Mouse (Mus musculus) intestine, embryonic 16.5 days (tissue): ENCODE measurements around the gene Brpf3. TPM values are rescaled to one million over a fixed set of nuclear protein-coding genes. Genes with fewer than 3 reads are reported as not detected.

ENCODE experiments used
- ATAC-seq: fragments of 200-750 bp; cut with Nextera tagmentation; 2 replicates; pipeline ENCODE4 v1.8.0; 2017; ENCODE audit warnings: moderate TSS enrichment, moderate library complexity
- H3K27ac ChIP-seq: fragments of 300-500 bp; sonication (generic); 2 replicates; pipeline ENCODE4 v1.5.1; 2014; ENCODE audit warnings: mild to moderate bottlenecking, low read length
- H3K27me3 ChIP-seq: fragments of 300-500 bp; sonication (generic); replicated peaks from 2 replicates; pipeline ENCODE4 v1.6.1; 2014; ENCODE audit warnings: low read length, control low read depth, mixed read lengths; ENCODE audit not compliant: control insufficient read depth, insufficient read depth
- H3K36me3 ChIP-seq: fragments of 300-500 bp; sonication (generic); 2 replicates; pipeline ENCODE4 v1.6.1; 2014; ENCODE audit warnings: low read length, control low read depth; ENCODE audit not compliant: control insufficient read depth, insufficient read depth
- H3K4me1 ChIP-seq: fragments of 300-500 bp; sonication (generic); 2 replicates; pipeline ENCODE4 v1.6.1; 2014; ENCODE audit warnings: low read length, control low read depth, mixed read lengths; ENCODE audit not compliant: control insufficient read depth, insufficient read depth
- H3K4me2 ChIP-seq: fragments of 300-500 bp; sonication (generic); 2 replicates; pipeline ENCODE4 v1.6.1; 2014; ENCODE audit warnings: low read depth, low read length, control low read depth
- H3K4me3 ChIP-seq: fragments of 300-500 bp; sonication (generic); 2 replicates; pipeline ENCODE4 v1.5.1; 2014; ENCODE audit warnings: mild to moderate bottlenecking, low read length
- H3K9ac ChIP-seq: fragments of 300-500 bp; sonication (generic); 2 replicates; pipeline ENCODE4 v1.6.1; 2014; ENCODE audit warnings: low read depth, low read length
- H3K9me3 ChIP-seq: fragments of 300-500 bp; sonication (generic); 2 replicates; pipeline ENCODE4 v1.6.1; 2016; ENCODE audit warnings: low read length, control low read depth; ENCODE audit not compliant: control insufficient read depth
- WGBS: fragments of 180-500 bp; shearing (Covaris S2); extraction: QIAGEN DNeasy Blood & Tissue Kit; methylation state at CpG from one replicate; pipeline ENCODE4 v1.1.7; 2014; 5-methylcytosine and 5-hydroxymethylcytosine counted together
- polyA plus RNA-seq: library from polyadenylated mRNA; unstranded; fragments of >200 nt; fragmentation: Nextera tagmentation; extraction: Ambion mirVana; gene quantifications from 2 replicates; pipeline ENCODE4 v1.2.1, GENCODE M21; 2015

Gene Brpf3
- polyA plus RNA-seq, 1 experiment from 2014 or later = 16.6 TPM

DNA sequence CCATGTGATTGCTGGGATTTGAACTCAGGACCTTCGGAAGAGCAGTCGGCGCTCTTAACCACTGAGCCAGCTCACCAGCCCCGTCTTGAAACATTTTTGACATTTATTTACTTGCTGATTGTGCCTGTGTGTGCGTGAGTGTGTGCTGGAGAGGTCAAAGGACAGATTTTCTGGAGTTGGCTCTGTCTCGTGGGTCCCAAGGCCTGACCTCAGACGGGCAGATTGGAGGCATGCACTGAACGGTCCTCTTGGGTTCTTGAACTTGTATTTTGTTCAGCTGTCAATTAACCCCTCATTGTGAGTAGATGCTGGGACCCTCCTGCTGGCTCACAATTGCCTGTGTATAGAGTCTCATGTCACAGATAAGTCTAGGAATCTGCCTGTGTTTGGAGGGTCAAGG is 85.4 kb downstream of the Brpf3 start:
- no peaks in the 10 kb centered on the region for H3K36me3 ChIP-seq
- H3K27me3 ChIP-seq = no peaks in the 10 kb centered on the region
- no peak overlapping the region for H3K9ac ChIP-seq
- H3K4me1 ChIP-seq = no peaks in the 10 kb centered on the region
- H3K4me2 ChIP-seq = no peak overlapping the region
- no peak for ATAC-seq
- no peak overlapping the region for H3K4me3 ChIP-seq
- no peak overlapping the region for H3K27ac ChIP-seq
- H3K9me3 ChIP-seq = no peaks in the 10 kb centered on the region
- 73% methylated on average over 8 of the region's 8 CpGs for WGBS

Other genes with a start within 250 kb of the Brpf3 start
- 1,810 and 2,508 TPM in 2 replicates for gene Clps, start 240.3 kb upstream of the Brpf3 start, polyA plus RNA-seq
- gene Lhfpl5, start 225.4 kb upstream of the Brpf3 start, polyA plus RNA-seq = 0.92 and 1.0 TPM in 2 replicates
- 72.0 and 83.2 TPM in 2 replicates for gene Srpk1, start 178.4 kb upstream of the Brpf3 start, polyA plus RNA-seq
- 0.17 and 0.28 TPM in 2 replicates for gene Slc26a8, start 110.9 kb upstream of the Brpf3 start, polyA plus RNA-seq
- 34.5 and 37.5 TPM in 2 replicates for gene Mapk14, start 109.8 kb upstream of the Brpf3 start, polyA plus RNA-seq
- 2.1 TPM in 2 replicates for gene AC170998.1, start 75.0 kb upstream of the Brpf3 start, polyA plus RNA-seq
- gene Mapk13, start 31.8 kb upstream of the Brpf3 start, polyA plus RNA-seq = 259 and 260 TPM in 2 replicates
- gene Pnpla1, start 57.3 kb downstream of the Brpf3 start, polyA plus RNA-seq = 1.7 and 1.9 TPM in 2 replicates
- gene 4930539E08Rik, start 114.2 kb downstream of the Brpf3 start, polyA plus RNA-seq = 3.9 and 4.2 TPM in 2 replicates
- gene Pxt1, start 142.8 kb downstream of the Brpf3 start, polyA plus RNA-seq = not detected in 2 replicates
- 57.0 and 62.3 TPM in 2 replicates for gene Kctd20, start 150.9 kb downstream of the Brpf3 start, polyA plus RNA-seq
- gene Stk38, start 206.9 kb downstream of the Brpf3 start, polyA plus RNA-seq = 98.3 and 104 TPM in 2 replicates
- 393 and 451 TPM in 2 replicates for gene Srsf3, start 231.5 kb downstream of the Brpf3 start, polyA plus RNA-seq